Mouse (Mus musculus) lung, adult 2 months (tissue): ENCODE measurements at regions not wholly inside any gene's neighbourhood (a gene's known extent, or its start where the extent isn't known, plus 50 kb on each side); places are given as distances from the start of the nearest gene placed in this dataset.

ENCODE experiments used
- DNase-seq: peaks from one replicate; pipeline ENCODE4 v3.0.0; 2022
- H3K4me1 ChIP-seq: fragments of 200-500 bp; 2 replicates; pipeline ENCODE4 v1.6.1; 2011; ENCODE audit warnings: low read length; ENCODE audit not compliant: control insufficient read depth, insufficient read depth
- H3K4me3 ChIP-seq: fragments of 200-500 bp; replicated peaks from 2 replicates; pipeline ENCODE3; 2011; ENCODE audit warnings: low read depth, mild to moderate bottlenecking, control low read depth, low read length; ENCODE audit errors: extremely low read depth
- CTCF ChIP-seq: fragments of 200-500 bp; IDR thresholded peaks from 2 replicates; pipeline ENCODE4 v1.5.1; 2011; ENCODE audit warnings: mild to moderate bottlenecking, low read length, control low read depth; ENCODE audit not compliant: insufficient read depth
- POLR2A ChIP-seq: fragments of 200-500 bp; IDR thresholded peaks from 2 replicates; pipeline ENCODE4 v1.6.1; 2011; ENCODE audit warnings: low read depth, mild to moderate bottlenecking, control low read depth, low read length, borderline replicate concordance; ENCODE audit errors: extremely low read depth
- WGBS: fragments of 180-500 bp; shearing (Covaris S2); methylation state at CpG from one replicate; pipeline ENCODE4 v1.1.7; 2018; 5-methylcytosine and 5-hydroxymethylcytosine counted together

DNA sequence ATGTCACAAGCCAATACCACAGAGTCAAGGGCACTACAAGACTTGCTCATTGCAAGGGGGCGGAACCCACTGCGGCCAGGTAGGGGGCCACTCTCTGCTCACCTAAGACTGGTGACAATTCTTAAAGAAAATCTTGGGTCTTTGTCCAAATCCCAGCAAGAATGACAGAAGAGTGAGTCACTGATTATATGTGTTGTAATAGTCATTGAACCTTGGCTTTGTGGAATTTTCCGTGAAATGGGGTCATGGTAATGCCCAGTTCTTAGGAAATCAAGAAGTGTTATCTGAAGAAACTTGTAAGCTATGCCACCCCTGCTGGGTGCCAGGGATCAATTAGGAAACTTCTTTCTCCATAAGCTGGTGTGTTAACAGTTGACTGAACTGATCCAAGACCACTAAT is 249.3 kb upstream of the Adgrl2 start:
- TF ChIP-seq POLR2A, result no peak
- TF ChIP-seq CTCF, result no peak
- 81% methylated on average over 3 of the region's 3 CpGs for WGBS
- no peak overlapping the region for H3K4me3 ChIP-seq

GRCm38 (mm10) chr3:149238076-149238475 is 247.7 kb upstream of the Adgrl2 start:
- H3K4me1 ChIP-seq, result peaks cover 2% of the 10 kb centered on the region; the same call in 1 of the 2 replicates
- no peak for DNase-seq
- 84% methylated on average over 5 of the region's 5 CpGs for WGBS
- no peak for TF ChIP-seq CTCF
- no peak for TF ChIP-seq POLR2A
- H3K4me3 ChIP-seq, result no peak overlapping the region

More for the DNA sequence above, 249.3 kb upstream of the Adgrl2 start:
- no peak for DNase-seq
- no peaks in the 10 kb centered on the region for H3K4me1 ChIP-seq

- TF ChIP-seq POLR2A, result no peak
- no peak for TF ChIP-seq CTCF
- 97% methylated on average over 3 of the region's 3 CpGs for WGBS
- Histone ChIP-seq H3K4me3 (no peak overlapping the region), H3K4me1 (peaks cover 2% of the 10 kb centered on the region; the same call in 1 of the 2 replicates)
- DNase-seq, result no peak
Measured at GRCm38 (mm10) chr3:149235183-149235582, 244.8 kb upstream of the Adgrl2 start.

DNA sequence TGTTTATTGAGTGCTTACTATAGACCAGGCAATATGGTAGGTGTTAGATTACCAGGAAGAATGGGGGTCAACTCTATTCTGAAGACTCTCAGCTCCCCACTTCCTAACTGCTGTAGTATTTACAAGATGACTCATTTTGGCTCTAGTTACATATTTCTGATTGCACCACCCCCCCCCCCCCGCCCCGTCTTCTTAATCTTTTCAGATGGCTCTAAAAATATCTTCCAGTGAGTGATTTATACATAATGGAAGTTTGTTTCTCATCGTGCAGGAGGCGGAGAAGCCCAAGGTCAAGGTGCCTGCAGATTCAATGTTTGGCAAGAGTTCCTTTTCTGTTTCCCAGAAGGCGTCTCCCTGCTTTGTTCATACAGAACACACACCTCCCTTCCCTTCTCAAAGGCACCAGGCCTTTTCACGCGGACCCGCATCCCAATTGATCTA is 243.4 kb upstream of the Adgrl2 start:
- no peak for DNase-seq
- 17% methylated on average over 8 of the region's 8 CpGs for WGBS
- TF ChIP-seq POLR2A, result no peak
- no peak for TF ChIP-seq CTCF

DNA sequence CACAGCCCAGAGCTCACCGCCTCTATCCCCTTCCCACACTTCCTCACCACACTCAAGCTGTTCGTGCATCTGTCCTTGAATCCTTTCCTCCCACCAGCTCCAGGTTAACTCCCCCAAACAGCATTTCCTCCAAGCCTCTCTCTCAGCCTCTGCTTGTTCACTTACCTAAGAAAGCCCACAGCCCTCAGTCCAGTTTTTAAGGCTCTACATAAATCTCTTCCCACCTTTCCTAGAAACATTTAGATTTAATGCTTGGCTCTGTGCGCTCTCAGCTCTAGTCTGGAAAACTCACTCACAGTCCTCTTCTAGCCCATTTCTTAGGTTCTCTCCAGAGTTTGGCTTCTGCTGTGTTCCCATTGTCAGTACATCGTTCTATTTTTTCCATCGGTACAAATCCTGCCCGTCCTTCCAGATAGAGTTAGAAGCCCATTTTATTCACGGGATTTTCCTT is 242.9 kb upstream of the Adgrl2 start:
- Histone ChIP-seq H3K4me1 (peaks cover 2% of the 10 kb centered on the region; the same call in 1 of the 2 replicates), H3K4me3 (no peak overlapping the region)
- 41% methylated on average over 7 of the region's 7 CpGs for WGBS
- TF ChIP-seq POLR2A (no peak), CTCF (no peak)
- no peak for DNase-seq

More for the DNA sequence above, 243.4 kb upstream of the Adgrl2 start:
- no peak overlapping the region for H3K4me3 ChIP-seq
- H3K4me1 ChIP-seq, result peaks cover 2% of the 10 kb centered on the region; the same call in 1 of the 2 replicates

GRCm38 (mm10) chr3:149231346-149231745 is 241.0 kb upstream of the Adgrl2 start:
- H3K4me3 ChIP-seq, result no peak overlapping the region
- H3K4me1 ChIP-seq, result peaks cover 2% of the 10 kb centered on the region; the same call in 1 of the 2 replicates
- 82% methylated on average over 3 of the region's 3 CpGs for WGBS
- no peak for DNase-seq
- TF ChIP-seq POLR2A, result no peak
- TF ChIP-seq CTCF, result no peak

DNA sequence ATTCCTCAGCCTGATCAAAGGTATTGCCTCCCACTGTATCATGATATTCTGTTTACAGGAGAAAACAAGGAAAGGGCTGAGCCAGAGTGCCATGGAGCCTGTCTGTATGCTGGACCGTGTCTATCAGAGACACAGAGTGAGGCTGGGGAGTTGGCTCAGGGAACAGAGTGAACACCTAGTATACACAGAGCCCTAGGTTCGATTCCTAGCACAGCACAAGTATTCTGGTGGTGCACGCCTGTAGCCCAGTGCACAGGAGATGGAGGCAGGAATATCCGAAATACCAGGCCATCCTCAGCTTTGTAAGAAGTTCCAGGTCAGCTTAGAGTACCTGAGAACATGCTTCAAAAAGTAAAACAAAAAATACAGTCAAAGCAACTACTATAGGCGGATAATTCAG is 237.2 kb upstream of the Adgrl2 start:
- no peak for TF ChIP-seq POLR2A
- no peak for TF ChIP-seq CTCF
- no peaks in the 10 kb centered on the region for H3K4me1 ChIP-seq
- no peak for DNase-seq
- WGBS, result 85% methylated on average over 5 of the region's 5 CpGs
- H3K4me3 ChIP-seq, result no peak overlapping the region

- TF ChIP-seq POLR2A, result no peak
- TF ChIP-seq CTCF, result no peak
- no peak for DNase-seq
- WGBS, result 61% methylated on average over 4 of the region's 4 CpGs
- no peak overlapping the region for H3K4me3 ChIP-seq
- no peaks in the 10 kb centered on the region for H3K4me1 ChIP-seq
Measured at GRCm38 (mm10) chr3:149226723-149227122, 236.4 kb upstream of the Adgrl2 start.

DNA sequence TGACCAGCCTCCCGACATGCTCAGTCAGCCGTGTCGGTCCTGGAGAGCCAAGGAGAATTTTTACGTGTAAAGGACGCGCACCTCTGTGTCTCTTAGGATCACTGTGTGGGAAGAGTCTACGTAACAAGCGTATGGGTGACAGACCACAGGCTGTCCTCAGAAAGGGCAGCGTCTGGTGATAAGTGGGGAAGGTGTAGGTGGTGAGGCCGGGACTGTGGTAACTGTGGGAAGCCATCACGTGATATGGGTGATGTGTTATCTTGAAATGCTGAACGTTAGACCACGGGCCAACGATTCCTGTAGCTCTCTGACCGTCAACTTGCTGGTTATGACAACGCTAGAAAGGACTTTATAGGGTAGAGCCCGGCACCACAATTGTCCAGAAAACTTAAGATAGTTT is 235.3 kb upstream of the Adgrl2 start:
- DNase-seq, result no peak
- WGBS, result 82% methylated on average over 17 of the region's 17 CpGs
- Histone ChIP-seq H3K4me3 (no peak overlapping the region), H3K4me1 (peaks cover 5% of the 10 kb centered on the region; the same call in 1 of the 2 replicates)
- TF ChIP-seq CTCF, result no peak
- no peak for TF ChIP-seq POLR2A

DNA sequence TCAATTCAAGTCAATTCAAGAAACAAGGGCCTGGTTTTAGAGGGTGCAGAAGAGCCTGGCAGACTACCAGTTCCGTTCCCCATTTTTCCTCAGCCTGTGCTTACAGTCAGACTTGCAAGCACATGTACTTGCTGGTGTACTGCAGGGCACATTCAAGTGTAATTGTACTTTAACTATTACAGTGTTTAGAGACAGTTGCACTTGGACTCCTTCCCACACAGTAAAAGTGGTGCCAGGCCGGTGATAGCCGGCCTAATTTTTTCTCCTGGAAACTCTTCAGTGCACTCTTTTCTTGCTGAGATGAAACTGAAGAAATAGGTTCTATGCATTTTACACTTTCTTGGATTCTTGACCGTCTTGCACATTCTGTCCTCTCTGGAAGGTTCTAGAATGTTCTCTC is 233.9 kb upstream of the Adgrl2 start:
- no peak overlapping the region for H3K4me3 ChIP-seq
- no peak for DNase-seq
- WGBS, result 48% methylated on average over 4 of the region's 4 CpGs

More for the DNA sequence above, 233.9 kb upstream of the Adgrl2 start:
- TF ChIP-seq POLR2A, result no peak
- TF ChIP-seq CTCF, result no peak
- peaks cover 10% of the 10 kb centered on the region; the same call in 1 of the 2 replicates for H3K4me1 ChIP-seq
